Mouse (Mus musculus) adrenal gland, postnatal 14 days (tissue): ENCODE results near the gene Rbp1. TPM values are rescaled to one million over a fixed set of nuclear protein-coding genes. Genes with fewer than 3 reads are reported as not detected.

Experiments
- DNase-seq: peaks from one replicate; pipeline ENCODE4 v3.0.0; 2021; ENCODE audit warnings: mixed read lengths
- total RNA-seq: library from RNA; stranded (reverse); gene quantifications from 2 replicates; pipeline ENCODE4 v1.2.3, GENCODE M21; 2021

Gene Rbp1
- total RNA-seq, 1 experiment from 2014 or later = 11.2 TPM

- DNase-seq = no peak
Observed at GRCm38 (mm10) chr9:98492821-98493220, 70.1 kb downstream of the Rbp1 start.

Other genes with a start within 250 kb of the Rbp1 start
- gene Nmnat3, start 135.5 kb upstream of the Rbp1 start, total RNA-seq = 12.1 and 13.3 TPM in 2 replicates
- 0.68 TPM in 1 of 2 replicates, not detected in the other for gene Rbp2, start 63.2 kb downstream of the Rbp1 start, total RNA-seq
- gene Copb2, start 140.8 kb downstream of the Rbp1 start, total RNA-seq = 111 and 113 TPM in 2 replicates
- gene Mrps22, start 178.7 kb downstream of the Rbp1 start, total RNA-seq = 62.9 and 65.0 TPM in 2 replicates